Mouse (Mus musculus) cerebellum, adult (tissue): Measurements from ENCODE around the gene Spdef.

Experiments used
- ATAC-seq: cut with Nextera tagmentation; 2 replicates; pipeline ENCODE4 v1.9.2; 2017; ENCODE audit warnings: mild to moderate bottlenecking, moderate library complexity, mixed read lengths; ENCODE audit not compliant: insufficient number of reproducible peaks, low FRiP score, low TSS enrichment

Spdef gene

DNA sequence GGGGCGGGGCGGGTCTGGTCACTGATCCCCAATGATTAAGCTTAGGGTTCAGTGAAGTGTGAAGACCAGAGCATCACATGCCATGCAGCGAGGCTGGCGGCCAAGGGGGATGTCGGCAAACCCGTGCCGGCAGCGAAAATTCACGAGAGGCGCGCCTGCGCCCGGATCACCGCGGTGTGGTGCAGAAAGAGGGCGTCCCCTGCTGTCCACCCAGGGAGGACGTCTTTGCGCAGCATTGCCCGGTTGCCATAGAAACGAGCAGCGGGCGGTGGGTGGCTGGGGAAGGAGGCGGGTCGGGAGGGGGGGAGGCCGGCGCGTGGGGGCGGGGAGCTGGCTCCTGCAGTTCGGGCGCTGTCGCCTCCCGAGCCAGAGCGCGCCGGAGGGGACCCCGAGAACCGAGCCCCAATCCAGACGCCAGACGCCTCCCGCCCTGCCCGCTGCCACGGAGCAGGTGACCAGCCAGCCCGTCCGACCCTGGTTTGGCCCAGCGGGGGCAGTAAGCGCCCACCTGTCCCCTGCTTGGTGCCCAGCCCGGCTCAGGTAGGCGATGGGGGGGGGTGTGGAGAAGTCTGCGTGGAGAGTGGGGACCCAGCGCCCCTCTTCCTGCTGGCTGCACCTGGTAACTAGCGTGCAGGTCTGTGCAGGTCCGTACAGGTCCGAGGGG lies 43.7 kb downstream of the Spdef start:
- ATAC-seq = no peak

DNA sequence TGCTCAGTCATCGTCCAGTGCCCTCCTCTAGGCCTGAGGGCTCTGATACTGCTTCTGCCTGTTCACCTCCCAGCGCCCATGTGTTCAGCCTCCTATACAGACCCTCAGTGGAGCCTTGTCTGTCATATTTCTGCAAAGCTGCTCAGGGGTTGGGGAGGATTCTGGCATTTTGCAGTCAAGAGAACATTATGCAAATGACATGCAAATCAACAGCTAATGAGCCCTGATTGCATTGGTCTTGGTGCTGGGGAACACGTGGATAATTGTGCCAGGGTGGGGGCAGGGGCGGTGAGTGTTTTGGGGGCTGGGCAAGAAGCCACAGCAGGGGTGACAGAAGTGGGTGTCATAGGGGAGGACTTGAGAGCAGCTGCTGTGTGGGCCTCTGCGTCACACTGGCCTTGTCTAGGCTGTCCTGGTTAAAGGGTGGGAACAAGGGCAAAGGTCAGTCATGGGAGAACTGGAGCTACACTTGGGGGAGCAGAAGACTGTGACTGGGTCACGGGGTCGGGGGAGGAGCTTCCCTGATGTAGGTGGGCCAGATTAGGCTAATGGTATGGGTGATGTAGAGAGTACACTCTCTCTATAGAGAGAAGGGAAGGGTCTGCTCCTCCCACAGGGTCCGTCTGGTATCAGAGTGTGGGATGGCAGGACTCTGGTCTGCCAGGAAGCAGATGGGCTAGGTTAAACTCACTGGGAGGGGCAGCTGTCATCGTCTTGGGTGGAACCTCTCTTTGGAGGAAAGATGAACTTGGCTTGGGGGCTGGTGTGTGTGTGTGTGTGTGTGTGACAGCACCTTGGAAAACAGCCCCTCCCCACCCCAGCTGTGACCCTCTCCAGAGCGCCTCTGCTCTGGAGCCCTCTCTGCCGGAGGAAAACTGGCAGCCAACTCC lies 49.6 kb downstream of the Spdef start:
- ATAC-seq = no peak

DNA sequence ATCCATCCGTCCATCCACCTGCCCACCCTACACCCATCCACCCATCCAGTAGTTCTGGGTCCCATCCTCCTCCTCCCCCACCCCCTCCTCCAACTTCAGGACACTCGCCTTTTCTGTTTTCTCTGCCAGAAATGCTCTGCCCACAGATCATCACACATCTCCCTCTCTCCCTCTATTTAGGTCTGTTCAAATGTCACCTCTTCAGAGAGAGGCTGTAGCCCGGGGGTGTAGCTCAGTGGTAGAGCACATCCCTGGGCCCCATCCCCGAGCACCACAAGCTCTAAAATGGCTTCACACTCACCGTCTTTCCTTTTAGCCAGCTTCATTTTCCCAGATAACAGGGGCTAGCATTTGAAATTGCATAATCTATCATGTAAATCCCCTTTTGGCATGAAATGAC lies 51.0 kb downstream of the Spdef start:
- ATAC-seq = no peak

DNA sequence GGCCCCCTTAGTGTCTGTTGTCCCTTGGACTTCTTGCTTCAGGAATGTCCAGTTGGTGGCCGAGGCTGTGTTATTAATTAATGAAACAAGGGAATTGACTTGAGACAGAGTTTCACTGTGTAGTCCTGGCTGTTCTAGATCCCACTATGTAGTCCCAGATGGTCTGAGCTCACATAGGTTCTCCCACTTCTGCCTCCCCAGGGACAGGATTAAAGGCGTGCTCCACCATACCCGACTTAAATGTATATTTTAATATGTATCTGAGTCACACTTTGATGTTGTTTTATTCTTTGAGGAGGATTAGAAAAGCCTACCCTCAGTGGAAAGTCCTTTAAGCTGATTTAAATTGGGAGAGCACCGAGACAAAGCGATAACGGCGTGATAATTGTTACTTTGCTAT lies 52.5 kb downstream of the Spdef start:
- no peak for ATAC-seq

DNA sequence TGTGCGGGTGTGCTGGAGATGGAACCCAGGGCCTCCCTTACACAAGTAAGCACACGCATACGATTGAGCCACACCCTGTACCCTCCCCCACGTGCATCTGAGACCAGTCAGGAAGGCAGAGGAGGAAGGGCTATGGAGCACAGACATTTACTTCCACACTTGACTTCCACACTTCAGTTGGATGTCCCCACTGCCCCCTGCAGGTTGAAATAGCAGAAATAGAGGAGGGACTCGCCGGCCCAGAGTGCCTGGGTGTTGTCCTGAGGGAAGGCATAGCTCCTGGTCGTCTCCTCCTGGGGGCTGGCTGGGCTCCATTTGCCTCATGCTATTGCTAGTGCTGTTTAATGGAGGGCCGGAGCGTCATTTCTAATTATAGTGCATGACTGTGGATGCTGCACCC lies 53.3 kb downstream of the Spdef start:
- no peak for ATAC-seq

DNA sequence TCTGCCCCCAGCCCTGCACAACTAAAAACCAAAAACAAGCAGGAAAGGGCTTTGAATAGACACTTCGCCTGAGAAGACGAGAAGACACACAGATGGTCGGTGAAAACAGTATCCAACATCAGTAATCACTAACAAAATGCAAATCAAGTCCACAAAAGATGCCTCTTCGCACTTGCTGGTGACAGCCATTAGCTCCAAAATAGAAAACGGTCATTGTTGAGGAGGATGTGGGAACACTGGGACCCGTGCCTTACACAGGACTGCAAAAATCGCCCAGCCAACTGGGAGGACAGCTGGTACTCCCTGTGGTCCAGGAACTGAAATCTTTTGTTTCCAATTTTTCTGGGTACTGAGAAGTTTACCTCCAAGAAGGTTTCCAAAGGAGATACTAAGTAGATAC lies 54.8 kb downstream of the Spdef start:
- no peak for ATAC-seq

DNA sequence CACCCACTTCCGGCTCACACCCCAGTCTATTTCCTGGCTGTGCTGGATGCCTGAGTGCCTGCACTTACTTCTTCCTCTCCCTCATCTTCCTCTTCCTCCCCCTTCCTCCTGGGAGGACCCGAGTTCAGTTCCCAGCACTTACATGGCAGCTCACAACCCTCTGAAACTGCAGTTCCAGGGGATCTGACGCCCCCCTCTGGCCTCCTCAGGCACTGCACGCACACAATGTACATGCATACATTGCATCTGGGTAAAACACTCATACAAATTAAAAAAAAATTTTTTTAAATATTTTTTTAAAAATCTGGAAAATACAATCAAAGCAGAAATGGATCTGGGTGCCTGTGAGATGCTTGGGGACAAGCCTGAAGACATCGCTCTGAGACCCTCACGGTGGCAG lies 57.0 kb downstream of the Spdef start:
- no peak for ATAC-seq
